Mouse (Mus musculus): Measurements from ENCODE around the gene Kptn. TPM values are rescaled to one million over a fixed set of nuclear protein-coding genes. Genes with fewer than 3 reads are reported as not detected.

Kptn gene
- 10 to 100 TPM; 18.7 to 23.5 (median 19.2) TPM for polyA plus RNA-seq (2017; shearing (Covaris generic))

- ATAC-seq = peak; percentile 86
Measured at GRCm38 (mm10) chr7:16119569-16120261, at the start of gene Kptn. Gene Kptn, plus strand, starts transcription at chr7:16119895.

- ATAC-seq = no peak
Measured at GRCm38 (mm10) chr7:16070846-16071245, 48.8 kb upstream of the Kptn start.

- no peak for ATAC-seq
Measured at GRCm38 (mm10) chr7:16071906-16072305, 47.8 kb upstream of the Kptn start.

- ATAC-seq = no peak
Measured at GRCm38 (mm10) chr7:16079947-16080346, 39.7 kb upstream of the Kptn start.

- no peak for ATAC-seq
Measured at GRCm38 (mm10) chr7:16080581-16080980, 39.1 kb upstream of the Kptn start.

- no peak for ATAC-seq
Measured at GRCm38 (mm10) chr7:16083361-16083760, 36.3 kb upstream of the Kptn start.

GRCm38 (mm10) chr7:16087587-16087986 is 32.1 kb upstream of the Kptn start:
- no peak for ATAC-seq

- no peak for ATAC-seq
Measured at GRCm38 (mm10) chr7:16094592-16094991, 25.1 kb upstream of the Kptn start.

- ATAC-seq = peak; percentile 90
Measured at GRCm38 (mm10) chr7:16098021-16099017, 21.4 kb upstream of the Kptn start, which contains the start of gene Napa. Gene Napa, plus strand, starts transcription at chr7:16098458.

- no peak for ATAC-seq
Measured at GRCm38 (mm10) chr7:16099901-16100300, 19.8 kb upstream of the Kptn start.

- no peak for ATAC-seq
Measured at GRCm38 (mm10) chr7:16101081-16101480, 18.6 kb upstream of the Kptn start.

- ATAC-seq = no peak
Measured at GRCm38 (mm10) chr7:16101726-16102475, 17.8 kb upstream of the Kptn start.

GRCm38 (mm10) chr7:16102686-16103226 is 16.9 kb upstream of the Kptn start:
- no peak for ATAC-seq

GRCm38 (mm10) chr7:16103760-16104159 is 15.9 kb upstream of the Kptn start:
- no peak for ATAC-seq

- no peak for ATAC-seq
Measured at GRCm38 (mm10) chr7:16104611-16105388, 14.9 kb upstream of the Kptn start.

- no peak for ATAC-seq
Measured at GRCm38 (mm10) chr7:16108886-16109542, 10.7 kb upstream of the Kptn start.

- no peak for ATAC-seq
Measured at GRCm38 (mm10) chr7:16110158-16110557, 9.5 kb upstream of the Kptn start.

- no peak for ATAC-seq
Measured at GRCm38 (mm10) chr7:16111284-16112090, 8.2 kb upstream of the Kptn start.

GRCm38 (mm10) chr7:16116418-16116817 is 3.3 kb upstream of the Kptn start:
- no peak for ATAC-seq

- no peak for ATAC-seq
Measured at GRCm38 (mm10) chr7:16117100-16117499, 2.6 kb upstream of the Kptn start.

All from inflammation-experienced regulatory T-cells, adult 6 months (primary cell).